Mouse (Mus musculus): ENCODE data around the gene 4933428M09Rik. TPM values are rescaled to one million over a fixed set of nuclear protein-coding genes. Genes with fewer than 3 reads are reported as not detected.
A peak's percentile ranks its signal among the peaks of the same experiment; 100 is the strongest.
"Not testable (repeated sequence)": the region's sequence is repeated elsewhere in the genome, so short reads cannot be mapped to it uniquely, and the experiment has no call there.

4933428M09Rik gene
- not detected for total RNA-seq (2021)
- long read RNA-seq, experiment 1, result 0 reads
- long read RNA-seq, experiment 2, result 0 reads

GRCm38 (mm10) chrX:139178928-139179327 lies at the start of gene 4933428M09Rik:
TSS of gene 4933428M09Rik (plus strand) at chrX:139179228.
- no peak for DNase-seq (ENCODE audit: low spot score)

DNA sequence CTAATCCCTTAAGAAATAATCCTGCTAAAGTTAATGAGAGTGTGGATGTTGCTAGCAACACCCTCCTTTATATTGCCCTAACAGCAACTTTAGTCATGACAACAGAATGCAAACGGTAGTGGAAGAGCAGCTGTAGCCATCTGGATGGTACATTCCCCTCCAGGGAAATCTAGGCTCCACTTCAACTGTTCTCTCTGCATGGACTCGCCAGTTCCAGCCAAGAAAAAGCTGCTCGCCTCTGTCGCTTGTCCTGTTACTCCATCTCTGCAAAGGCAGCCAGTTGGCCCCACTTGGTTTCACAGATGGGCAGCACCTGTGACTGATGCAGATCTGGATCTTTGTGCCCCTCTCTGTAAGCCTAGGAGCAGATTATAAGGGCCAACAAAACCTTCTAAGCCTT lies 45.0 kb upstream of the 4933428M09Rik start:
- no peak for DNase-seq (ENCODE audit: low spot score)

DNA sequence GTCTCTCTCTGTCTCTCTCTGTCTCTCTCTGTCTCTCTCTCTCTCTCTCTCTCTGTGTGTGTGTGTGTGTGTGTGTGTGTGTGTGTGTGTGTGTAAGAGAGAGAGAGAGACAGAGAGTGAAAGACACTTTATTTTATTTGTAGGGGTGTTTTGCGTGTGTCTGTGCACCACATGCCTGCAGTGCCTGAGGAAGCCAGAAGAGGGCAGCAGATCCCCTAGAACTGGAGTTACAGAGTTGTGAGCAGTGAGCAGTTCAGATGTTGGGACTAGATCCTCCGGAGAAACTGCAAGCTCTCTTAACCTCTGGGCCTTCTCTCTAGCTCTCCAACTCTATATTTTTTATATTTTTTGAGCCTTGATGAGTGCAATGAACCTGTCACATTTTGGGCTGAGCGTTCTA lies 12.5 kb downstream of the 4933428M09Rik start:
- DNase-seq (ENCODE audit: low spot score), result not testable (repeated sequence)

DNA sequence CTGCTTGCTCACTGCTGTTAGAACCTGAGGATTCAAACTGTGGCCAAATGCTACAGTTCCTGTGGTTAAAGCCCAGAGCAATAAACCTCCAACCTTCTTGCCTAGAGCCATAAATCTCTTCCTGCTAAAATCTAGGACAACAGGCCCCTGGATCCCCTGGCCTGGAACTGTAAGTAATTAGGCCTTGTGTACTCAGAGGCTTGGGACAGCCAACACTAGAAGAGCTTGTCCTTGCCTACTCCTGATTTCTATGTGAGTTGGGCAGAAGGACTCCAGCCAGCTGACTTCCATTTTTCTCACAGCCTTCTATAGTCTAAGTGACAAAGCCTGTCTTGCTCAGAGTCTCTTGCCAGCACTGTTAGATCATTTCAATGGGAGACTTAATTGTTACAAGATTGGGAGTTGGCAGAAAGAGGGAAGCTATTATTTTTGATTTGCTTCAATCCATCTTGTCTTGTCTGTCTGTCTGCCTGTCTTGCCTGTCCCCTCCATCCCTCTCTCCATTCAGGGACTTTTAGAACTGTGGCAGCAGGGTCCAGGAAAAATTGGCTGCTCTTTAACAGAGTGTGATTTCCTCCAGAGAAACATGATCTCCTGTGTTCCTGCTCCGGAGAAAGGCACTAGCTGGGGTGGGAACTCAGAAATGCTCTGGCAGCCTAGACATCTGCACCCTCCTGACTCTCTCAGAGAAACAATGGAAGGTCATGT lies 15.7 kb downstream of the 4933428M09Rik start:
- no peak for DNase-seq (ENCODE audit: low spot score)

GRCm38 (mm10) chrX:139209191-139209828 lies 30.3 kb downstream of the 4933428M09Rik start:
- DNase-seq (ENCODE audit: low spot score), result not testable (repeated sequence)

GRCm38 (mm10) chrX:139209829-139210225 lies 30.8 kb downstream of the 4933428M09Rik start, which contains the start of gene Mum1l1:
TSS of gene Mum1l1 (plus strand) at chrX:139210042.
- peak; percentile 57 for DNase-seq (ENCODE audit: low spot score)

DNA sequence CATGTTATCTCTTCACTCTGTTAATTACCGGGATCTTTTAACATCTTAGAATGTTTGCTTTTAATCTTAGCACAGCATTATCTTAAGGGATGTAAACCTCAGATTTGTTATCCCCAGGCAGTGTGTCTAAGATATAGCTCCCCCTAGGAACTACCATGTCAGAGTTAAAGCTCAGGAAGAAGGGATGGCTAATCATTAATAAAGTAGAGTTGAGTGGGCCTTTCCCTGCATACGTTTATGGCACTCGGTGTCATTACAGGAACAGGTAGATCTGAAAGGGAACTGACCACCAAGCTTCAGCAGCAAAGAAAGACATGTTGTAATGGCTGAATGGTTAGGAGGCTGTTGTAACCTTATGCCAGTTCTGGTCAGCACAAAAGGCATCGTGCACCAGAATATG lies 35.7 kb downstream of the 4933428M09Rik start:
- no peak for DNase-seq (ENCODE audit: low spot score)

GRCm38 (mm10) chrX:139216409-139216808 lies 37.4 kb downstream of the 4933428M09Rik start:
- DNase-seq (ENCODE audit: low spot score), result no peak

GRCm38 (mm10) chrX:139216991-139217593 lies 38.1 kb downstream of the 4933428M09Rik start:
- DNase-seq (ENCODE audit: low spot score), result no peak

DNA sequence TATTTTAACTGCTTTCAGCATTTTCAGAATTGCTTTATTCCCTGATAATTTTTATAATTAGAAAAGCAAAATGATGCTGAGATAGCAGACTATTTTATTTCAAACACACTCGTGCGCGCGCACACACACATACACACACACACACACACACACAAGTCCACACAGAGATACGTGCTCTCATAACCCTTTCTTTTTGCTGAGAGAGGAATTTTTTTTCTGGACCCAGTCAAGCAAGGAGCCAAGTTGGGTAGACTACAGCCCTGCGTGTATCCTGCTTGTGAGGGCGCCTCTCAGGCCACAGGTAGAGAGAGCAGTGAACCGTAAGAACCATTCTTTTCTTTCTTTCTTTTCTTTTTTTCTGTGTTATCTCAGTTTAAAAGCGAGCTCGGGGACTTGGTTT lies 38.7 kb downstream of the 4933428M09Rik start:
- DNase-seq (ENCODE audit: low spot score), result no peak

DNA sequence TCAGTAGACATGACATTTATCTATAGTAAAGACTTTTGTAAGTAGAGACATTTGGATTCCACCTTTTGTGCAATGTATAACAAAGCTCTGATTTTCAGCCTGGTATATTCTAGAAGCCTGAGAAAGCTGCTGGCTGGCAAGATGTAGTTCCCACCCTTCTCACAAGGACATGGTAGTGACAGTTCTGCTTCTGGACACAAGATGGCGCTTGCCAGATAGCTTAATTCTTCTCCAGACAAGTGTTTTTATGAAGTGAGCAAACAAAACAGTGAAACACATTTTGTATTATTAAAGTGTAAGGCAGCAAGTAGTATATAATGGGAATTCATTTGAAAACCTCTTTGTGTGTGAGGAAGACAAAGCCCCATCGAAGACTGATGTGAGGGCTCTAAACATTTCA lies 40.0 kb downstream of the 4933428M09Rik start:
- peak; percentile 39 for DNase-seq (ENCODE audit: low spot score)

DNA sequence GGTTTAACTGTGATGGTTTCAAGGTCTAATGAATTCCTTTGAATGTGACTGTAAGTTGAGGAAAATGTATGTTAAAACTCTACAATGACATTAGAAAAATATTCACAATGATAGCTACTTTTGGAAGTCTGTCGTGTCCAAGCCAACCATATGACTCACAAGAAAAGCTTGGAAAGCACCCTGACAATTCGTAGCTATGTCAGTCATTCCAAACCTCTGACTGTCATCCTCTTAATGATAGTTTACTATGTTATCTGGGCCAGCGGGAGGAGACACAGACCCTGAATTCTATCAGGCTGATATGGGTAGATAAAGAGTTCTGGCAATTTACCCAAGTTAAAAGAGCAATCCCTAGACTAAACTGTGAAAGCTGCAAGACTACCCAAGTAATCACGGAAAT lies 41.8 kb downstream of the 4933428M09Rik start:
- DNase-seq (ENCODE audit: low spot score), result no peak

- DNase-seq (ENCODE audit: low spot score), result no peak
Measured at GRCm38 (mm10) chrX:139221893-139222292, 42.9 kb downstream of the 4933428M09Rik start.

Other genes with a start within 250 kb of the 4933428M09Rik start
- gene Serpina7, start 94.0 kb upstream of the 4933428M09Rik start, total RNA-seq (2021), result not detected
- not detected for gene 4930513O06Rik, start 93.0 kb upstream of the 4933428M09Rik start, total RNA-seq (2021)
- gene Mum1l1, start 30.8 kb downstream of the 4933428M09Rik start, total RNA-seq (2021), result 1 to 10 TPM; 4.5 to 5.6 TPM
- gene Trap1a, start 154.5 kb downstream of the 4933428M09Rik start, total RNA-seq (2021), result not detected